Mouse (Mus musculus): ENCODE results near the gene Mcts2. TPM values are rescaled to one million over a fixed set of nuclear protein-coding genes. Genes with fewer than 3 reads are reported as not detected.
"Not testable (repeated sequence)": the region's sequence is repeated elsewhere in the genome, so short reads cannot be mapped to it uniquely, and the experiment has no call there.

Mcts2 gene
- 39.4 and 47.2 TPM in 2 replicates for polyA plus RNA-seq (2015; fragmentation: Nextera tagmentation; extraction: Ambion mirVana)

GRCm38 (mm10) chr2:152686806-152687267, at the start of gene Mcts2:
Mcts2 (plus strand) TSS chr2:152687035.
- peaks cover 95% of the 10 kb centered on the region for H3K36me3 ChIP-seq
- H3K27me3 ChIP-seq: no peaks in the 10 kb centered on the region
- H3K9ac ChIP-seq: peak within 1 kb of the TSS; percentile 68
- ATAC-seq (ENCODE audit: low FRiP score): peak; percentile 96
- no peaks in the 10 kb centered on the region for H3K9me3 ChIP-seq
- peak within 1 kb of the TSS; percentile 46 for H3K4me3 ChIP-seq
- 48% methylated on average over 45 of the region's 45 CpGs for WGBS
- H3K4me1 ChIP-seq (replicated peaks): peaks cover 21% of the 10 kb centered on the region
- H3K4me2 ChIP-seq: peak within 1 kb of the TSS; percentile 73
- H3K27ac ChIP-seq: peak within 1 kb of the TSS; percentile 66

GRCm38 (mm10) chr2:152637381-152637780, 49.5 kb upstream of the Mcts2 start:
- Histone ChIP-seq H3K4me1 (replicated peaks) (peaks cover 15% of the 10 kb centered on the region), H3K27ac (no peak overlapping the region), H3K9ac (no peak overlapping the region), H3K36me3 (no peaks in the 10 kb centered on the region), H3K4me2 (no peak overlapping the region), H3K4me3 (no peak overlapping the region), H3K27me3 (0 out of 2 replicates have a peak, but pooled peaks cover 2% of the 10 kb centered on the region), H3K9me3 (no peaks in the 10 kb centered on the region)
- no peak for ATAC-seq (ENCODE audit: low FRiP score)
- 88% methylated on average over 4 of the region's 4 CpGs for WGBS

GRCm38 (mm10) chr2:152638865-152639264, 48.0 kb upstream of the Mcts2 start:
- Histone ChIP-seq H3K36me3 (no peaks in the 10 kb centered on the region), H3K4me1 (replicated peaks) (peaks cover 12% of the 10 kb centered on the region), H3K4me2 (no peak overlapping the region), H3K9me3 (no peaks in the 10 kb centered on the region), H3K27ac (0 out of 2 replicates have a peak overlapping the region, but pooled peaks have one; percentile 30), H3K27me3 (0 out of 2 replicates have a peak, but pooled peaks cover 2% of the 10 kb centered on the region), H3K4me3 (no peak overlapping the region), H3K9ac (no peak overlapping the region)
- 50% methylated on average over 6 of the region's 6 CpGs for WGBS
- no peak for ATAC-seq (ENCODE audit: low FRiP score)

- Histone ChIP-seq H3K9ac (peak overlapping the region; percentile 51; the same call in 1 of the 2 replicates), H3K4me2 (no peak overlapping the region), H3K4me1 (replicated peaks) (peaks cover 12% of the 10 kb centered on the region), H3K4me3 (no peak overlapping the region), H3K36me3 (no peaks in the 10 kb centered on the region), H3K9me3 (no peaks in the 10 kb centered on the region), H3K27ac (0 out of 2 replicates have a peak overlapping the region, but pooled peaks have one; percentile 30), H3K27me3 (0 out of 2 replicates have a peak, but pooled peaks cover under 1% of the 10 kb centered on the region)
- WGBS: 11% methylated on average over 11 of the region's 11 CpGs
- no peak for ATAC-seq (ENCODE audit: low FRiP score)
These were observed 47.3 kb upstream of the Mcts2 start for GRCm38 (mm10) chr2:152639406-152640113.

GRCm38 (mm10) chr2:152652901-152653620, 33.8 kb upstream of the Mcts2 start:
- 78% methylated on average over 10 of the region's 10 CpGs for WGBS
- H3K27ac ChIP-seq: peak overlapping the region; percentile 70
- ATAC-seq (ENCODE audit: low FRiP score): no peak

GRCm38 (mm10) chr2:152653874-152654715, 32.7 kb upstream of the Mcts2 start:
- Histone ChIP-seq H3K4me2 (peak overlapping the region; percentile 46), H3K9ac (peak overlapping the region; percentile 57; the same call in 1 of the 2 replicates), H3K36me3 (no peaks in the 10 kb centered on the region), H3K27me3 (no peaks in the 10 kb centered on the region), H3K4me3 (no peak overlapping the region), H3K9me3 (no peaks in the 10 kb centered on the region), H3K4me1 (replicated peaks) (peaks cover 26% of the 10 kb centered on the region), H3K27ac (peak overlapping the region; percentile 89)
- ATAC-seq (ENCODE audit: low FRiP score): peak; percentile 94
- 40% methylated on average over 14 of the region's 14 CpGs for WGBS

More at GRCm38 (mm10) chr2:152652901-152653620, 33.8 kb upstream of the Mcts2 start:
- Histone ChIP-seq H3K27me3 (no peaks in the 10 kb centered on the region), H3K4me1 (replicated peaks) (peaks cover 26% of the 10 kb centered on the region), H3K36me3 (no peaks in the 10 kb centered on the region), H3K4me3 (no peak overlapping the region), H3K4me2 (no peak overlapping the region), H3K9me3 (no peaks in the 10 kb centered on the region), H3K9ac (no peak overlapping the region)

GRCm38 (mm10) chr2:152657398-152657797, 29.4 kb upstream of the Mcts2 start:
- Histone ChIP-seq H3K36me3 (no peaks in the 10 kb centered on the region), H3K4me3 (no peak overlapping the region), H3K9ac (no peak overlapping the region), H3K4me2 (no peak overlapping the region), H3K9me3 (no peaks in the 10 kb centered on the region), H3K4me1 (replicated peaks) (peaks cover 26% of the 10 kb centered on the region), H3K27ac (no peak overlapping the region), H3K27me3 (no peaks in the 10 kb centered on the region)
- no peak for ATAC-seq (ENCODE audit: low FRiP score)
- WGBS: 55% methylated on average over 10 of the region's 10 CpGs

GRCm38 (mm10) chr2:152661163-152661562, 25.7 kb upstream of the Mcts2 start:
- WGBS: 85% methylated on average over 6 of the region's 6 CpGs
- no peaks in the 10 kb centered on the region for H3K4me1 ChIP-seq (replicated peaks)
- H3K4me3 ChIP-seq: no peak overlapping the region
- no peak for ATAC-seq (ENCODE audit: low FRiP score)
- H3K4me2 ChIP-seq: no peak overlapping the region
- H3K27ac ChIP-seq: no peak overlapping the region
- H3K9me3 ChIP-seq: no peaks in the 10 kb centered on the region
- H3K9ac ChIP-seq: no peak overlapping the region
- no peaks in the 10 kb centered on the region for H3K36me3 ChIP-seq
- no peaks in the 10 kb centered on the region for H3K27me3 ChIP-seq

GRCm38 (mm10) chr2:152666191-152666590, 20.6 kb upstream of the Mcts2 start:
- not testable (repeated sequence) for H3K4me2 ChIP-seq; H3K9ac ChIP-seq; ATAC-seq (ENCODE audit: low FRiP score); H3K4me3 ChIP-seq; H3K36me3 ChIP-seq; H3K9me3 ChIP-seq; H3K27ac ChIP-seq; H3K27me3 ChIP-seq
- 87% methylated on average over 3 of the region's 3 CpGs for WGBS
- peaks cover 11% of the 10 kb centered on the region for H3K4me1 ChIP-seq (replicated peaks)

- peaks cover 41% of the 10 kb centered on the region for H3K4me1 ChIP-seq (replicated peaks)
- no peaks in the 10 kb centered on the region for H3K9me3 ChIP-seq
- H3K27me3 ChIP-seq: no peaks in the 10 kb centered on the region
- ATAC-seq (ENCODE audit: low FRiP score): peak; percentile 80
- H3K27ac ChIP-seq: peak within 1 kb of the TSS; percentile 99
- H3K4me3 ChIP-seq: peak within 1 kb of the TSS; percentile 100
- peak within 1 kb of the TSS; percentile 99 for H3K9ac ChIP-seq
- peaks cover 15% of the 10 kb centered on the region; the same call in 1 of the 2 replicates for H3K36me3 ChIP-seq
- peak within 1 kb of the TSS; percentile 95 for H3K4me2 ChIP-seq
- under 1% methylated on average over 35 of the region's 35 CpGs for WGBS
These were observed 17.6 kb upstream of the Mcts2 start, which contains the start of gene H13 for GRCm38 (mm10) chr2:152669256-152669638. H13 (plus strand) TSS chr2:152669461.

- peak; percentile 73 for ATAC-seq (ENCODE audit: low FRiP score)
- H3K4me2 ChIP-seq: peak overlapping the region; percentile 95
- WGBS: under 1% methylated on average over 46 of the region's 46 CpGs
- H3K4me1 ChIP-seq (replicated peaks): peaks cover 46% of the 10 kb centered on the region
- H3K9me3 ChIP-seq: no peaks in the 10 kb centered on the region
- H3K27ac ChIP-seq: peak overlapping the region; percentile 99
- peak overlapping the region; percentile 99 for H3K9ac ChIP-seq
- H3K4me3 ChIP-seq: peak overlapping the region; percentile 100
- peaks cover 21% of the 10 kb centered on the region for H3K36me3 ChIP-seq
- H3K27me3 ChIP-seq: no peaks in the 10 kb centered on the region
These were observed 17.0 kb upstream of the Mcts2 start for GRCm38 (mm10) chr2:152669639-152670484.
